Mouse (Mus musculus): ENCODE measurements around the gene Prodh2. TPM values are rescaled to one million over a fixed set of nuclear protein-coding genes. Genes with fewer than 3 reads are reported as not detected.

Prodh2 gene
- not detected for polyA plus RNA-seq (2015; fragmentation: Illumina TruSeq; extraction: RNeasy Lipid Tissue Mini Kit (QIAGEN cat#74804); ENCODE audit: insufficient read depth, low replicate concordance)

GRCm38 (mm10) chr7:30493401-30493931 is at the start of gene Prodh2:
Prodh2 (plus strand) TSS chr7:30493622.

GRCm38 (mm10) chr7:30444971-30445751 is 48.3 kb upstream of the Prodh2 start, which contains the start of gene Aplp1:
Aplp1 (minus strand) TSS chr7:30445535.

GRCm38 (mm10) chr7:30457629-30458330 is 35.6 kb upstream of the Prodh2 start, which contains the start of the genes Kirrel2 and Nphs1:
Kirrel2 (minus strand) TSS chr7:30457690.
Nphs1 (plus strand) TSS chr7:30458315.

GRCm38 (mm10) chr7:30534633-30535577 is 41.5 kb downstream of the Prodh2 start, which contains the start of gene Arhgap33:
Arhgap33 (minus strand) TSS chr7:30535060.

GRCm38 (mm10) chr7:30552102-30553020 is 58.9 kb downstream of the Prodh2 start, which contains the start of the genes Hspb6 and Proser3:
Hspb6 (plus strand) TSS chr7:30552178.
Proser3 (minus strand) TSS chr7:30552299.

GRCm38 (mm10) chr7:30559443-30559954 is 66.1 kb downstream of the Prodh2 start, which contains the start of gene Lin37:
Lin37 (minus strand) TSS chr7:30559838.

Other genes with a start within 250 kb of the Prodh2 start
- 0.23 TPM for gene Thap8, start 213.5 kb upstream of the Prodh2 start, polyA plus RNA-seq (2015; fragmentation: Illumina TruSeq; extraction: RNeasy Lipid Tissue Mini Kit (QIAGEN cat#74804); ENCODE audit: insufficient read depth, low replicate concordance)
- 3.9 TPM for gene Wdr62, start 213.2 kb upstream of the Prodh2 start, polyA plus RNA-seq (2015; fragmentation: Illumina TruSeq; extraction: RNeasy Lipid Tissue Mini Kit (QIAGEN cat#74804); ENCODE audit: insufficient read depth, low replicate concordance)
- 15.0 TPM for gene Clip3, start 201.9 kb upstream of the Prodh2 start, polyA plus RNA-seq (2015; fragmentation: Illumina TruSeq; extraction: RNeasy Lipid Tissue Mini Kit (QIAGEN cat#74804); ENCODE audit: insufficient read depth, low replicate concordance)
- gene Alkbh6, start 184.9 kb upstream of the Prodh2 start, polyA plus RNA-seq (2015; fragmentation: Illumina TruSeq; extraction: RNeasy Lipid Tissue Mini Kit (QIAGEN cat#74804); ENCODE audit: insufficient read depth, low replicate concordance): 25.9 TPM
- 3.6 TPM for gene Syne4, start 178.8 kb upstream of the Prodh2 start, polyA plus RNA-seq (2015; fragmentation: Illumina TruSeq; extraction: RNeasy Lipid Tissue Mini Kit (QIAGEN cat#74804); ENCODE audit: insufficient read depth, low replicate concordance)
- gene E130208F15Rik, start 171.9 kb upstream of the Prodh2 start, polyA plus RNA-seq (2015; fragmentation: Illumina TruSeq; extraction: RNeasy Lipid Tissue Mini Kit (QIAGEN cat#74804); ENCODE audit: insufficient read depth, low replicate concordance): 1.0 TPM
- 12.5 TPM for gene Sdhaf1, start 169.7 kb upstream of the Prodh2 start, polyA plus RNA-seq (2015; fragmentation: Illumina TruSeq; extraction: RNeasy Lipid Tissue Mini Kit (QIAGEN cat#74804); ENCODE audit: insufficient read depth, low replicate concordance)
- 0.40 TPM for gene Lrfn3, start 130.8 kb upstream of the Prodh2 start, polyA plus RNA-seq (2015; fragmentation: Illumina TruSeq; extraction: RNeasy Lipid Tissue Mini Kit (QIAGEN cat#74804); ENCODE audit: insufficient read depth, low replicate concordance)
- 399 TPM for gene Tyrobp, start 79.9 kb upstream of the Prodh2 start, polyA plus RNA-seq (2015; fragmentation: Illumina TruSeq; extraction: RNeasy Lipid Tissue Mini Kit (QIAGEN cat#74804); ENCODE audit: insufficient read depth, low replicate concordance)
- gene Hcst, start 73.8 kb upstream of the Prodh2 start, polyA plus RNA-seq (2015; fragmentation: Illumina TruSeq; extraction: RNeasy Lipid Tissue Mini Kit (QIAGEN cat#74804); ENCODE audit: insufficient read depth, low replicate concordance): 34.7 TPM
- gene Nfkbid, start 71.9 kb upstream of the Prodh2 start, polyA plus RNA-seq (2015; fragmentation: Illumina TruSeq; extraction: RNeasy Lipid Tissue Mini Kit (QIAGEN cat#74804); ENCODE audit: insufficient read depth, low replicate concordance): 36.4 TPM
- gene Aplp1, start 48.1 kb upstream of the Prodh2 start, polyA plus RNA-seq (2015; fragmentation: Illumina TruSeq; extraction: RNeasy Lipid Tissue Mini Kit (QIAGEN cat#74804); ENCODE audit: insufficient read depth, low replicate concordance): 0.81 TPM
- not detected for gene Kirrel2, start 35.9 kb upstream of the Prodh2 start, polyA plus RNA-seq (2015; fragmentation: Illumina TruSeq; extraction: RNeasy Lipid Tissue Mini Kit (QIAGEN cat#74804); ENCODE audit: insufficient read depth, low replicate concordance)
- 0.26 TPM for gene Nphs1, start 35.3 kb upstream of the Prodh2 start, polyA plus RNA-seq (2015; fragmentation: Illumina TruSeq; extraction: RNeasy Lipid Tissue Mini Kit (QIAGEN cat#74804); ENCODE audit: insufficient read depth, low replicate concordance)
- 2.3 TPM for gene Arhgap33, start 41.4 kb downstream of the Prodh2 start, polyA plus RNA-seq (2015; fragmentation: Illumina TruSeq; extraction: RNeasy Lipid Tissue Mini Kit (QIAGEN cat#74804); ENCODE audit: insufficient read depth, low replicate concordance)
- 6.5 TPM for gene Hspb6, start 58.6 kb downstream of the Prodh2 start, polyA plus RNA-seq (2015; fragmentation: Illumina TruSeq; extraction: RNeasy Lipid Tissue Mini Kit (QIAGEN cat#74804); ENCODE audit: insufficient read depth, low replicate concordance)
- 6.0 TPM for gene Proser3, start 58.7 kb downstream of the Prodh2 start, polyA plus RNA-seq (2015; fragmentation: Illumina TruSeq; extraction: RNeasy Lipid Tissue Mini Kit (QIAGEN cat#74804); ENCODE audit: insufficient read depth, low replicate concordance)
- gene Lin37, start 66.2 kb downstream of the Prodh2 start, polyA plus RNA-seq (2015; fragmentation: Illumina TruSeq; extraction: RNeasy Lipid Tissue Mini Kit (QIAGEN cat#74804); ENCODE audit: insufficient read depth, low replicate concordance): 50.0 TPM
- 48.4 TPM for gene U2af1l4, start 69.7 kb downstream of the Prodh2 start, polyA plus RNA-seq (2015; fragmentation: Illumina TruSeq; extraction: RNeasy Lipid Tissue Mini Kit (QIAGEN cat#74804); ENCODE audit: insufficient read depth, low replicate concordance)
- gene Gm49396, start 69.7 kb downstream of the Prodh2 start, polyA plus RNA-seq (2015; fragmentation: Illumina TruSeq; extraction: RNeasy Lipid Tissue Mini Kit (QIAGEN cat#74804); ENCODE audit: insufficient read depth, low replicate concordance): 21.5 TPM
- 134 TPM for gene Psenen, start 70.0 kb downstream of the Prodh2 start, polyA plus RNA-seq (2015; fragmentation: Illumina TruSeq; extraction: RNeasy Lipid Tissue Mini Kit (QIAGEN cat#74804); ENCODE audit: insufficient read depth, low replicate concordance)
- not detected for gene Igflr1, start 71.8 kb downstream of the Prodh2 start, polyA plus RNA-seq (2015; fragmentation: Illumina TruSeq; extraction: RNeasy Lipid Tissue Mini Kit (QIAGEN cat#74804); ENCODE audit: insufficient read depth, low replicate concordance)
- 45.0 TPM for gene Kmt2b, start 95.1 kb downstream of the Prodh2 start, polyA plus RNA-seq (2015; fragmentation: Illumina TruSeq; extraction: RNeasy Lipid Tissue Mini Kit (QIAGEN cat#74804); ENCODE audit: insufficient read depth, low replicate concordance)
- 2.5 TPM for gene Zbtb32, start 105.3 kb downstream of the Prodh2 start, polyA plus RNA-seq (2015; fragmentation: Illumina TruSeq; extraction: RNeasy Lipid Tissue Mini Kit (QIAGEN cat#74804); ENCODE audit: insufficient read depth, low replicate concordance)
- 0.22 TPM for gene Upk1a, start 119.2 kb downstream of the Prodh2 start, polyA plus RNA-seq (2015; fragmentation: Illumina TruSeq; extraction: RNeasy Lipid Tissue Mini Kit (QIAGEN cat#74804); ENCODE audit: insufficient read depth, low replicate concordance)
- gene Cox6b1, start 132.5 kb downstream of the Prodh2 start, polyA plus RNA-seq (2015; fragmentation: Illumina TruSeq; extraction: RNeasy Lipid Tissue Mini Kit (QIAGEN cat#74804); ENCODE audit: insufficient read depth, low replicate concordance): 519 TPM
- not detected for gene Etv2, start 142.2 kb downstream of the Prodh2 start, polyA plus RNA-seq (2015; fragmentation: Illumina TruSeq; extraction: RNeasy Lipid Tissue Mini Kit (QIAGEN cat#74804); ENCODE audit: insufficient read depth, low replicate concordance)
- 12.1 TPM for gene Rbm42, start 156.7 kb downstream of the Prodh2 start, polyA plus RNA-seq (2015; fragmentation: Illumina TruSeq; extraction: RNeasy Lipid Tissue Mini Kit (QIAGEN cat#74804); ENCODE audit: insufficient read depth, low replicate concordance)
- gene Haus5, start 171.4 kb downstream of the Prodh2 start, polyA plus RNA-seq (2015; fragmentation: Illumina TruSeq; extraction: RNeasy Lipid Tissue Mini Kit (QIAGEN cat#74804); ENCODE audit: insufficient read depth, low replicate concordance): 27.1 TPM
- gene Pmis2, start 178.0 kb downstream of the Prodh2 start, polyA plus RNA-seq (2015; fragmentation: Illumina TruSeq; extraction: RNeasy Lipid Tissue Mini Kit (QIAGEN cat#74804); ENCODE audit: insufficient read depth, low replicate concordance): not detected
- gene 2200002J24Rik, start 205.3 kb downstream of the Prodh2 start, polyA plus RNA-seq (2015; fragmentation: Illumina TruSeq; extraction: RNeasy Lipid Tissue Mini Kit (QIAGEN cat#74804); ENCODE audit: insufficient read depth, low replicate concordance): not detected
- gene Atp4a, start 218.6 kb downstream of the Prodh2 start, polyA plus RNA-seq (2015; fragmentation: Illumina TruSeq; extraction: RNeasy Lipid Tissue Mini Kit (QIAGEN cat#74804); ENCODE audit: insufficient read depth, low replicate concordance): not detected
- gene Tmem147, start 235.9 kb downstream of the Prodh2 start, polyA plus RNA-seq (2015; fragmentation: Illumina TruSeq; extraction: RNeasy Lipid Tissue Mini Kit (QIAGEN cat#74804); ENCODE audit: insufficient read depth, low replicate concordance): 51.8 TPM